Mouse (Mus musculus) frontal cortex, adult 2 months (tissue): Measurements from ENCODE around the gene Tepp. TPM values are rescaled to one million over a fixed set of nuclear protein-coding genes. Genes with fewer than 3 reads are reported as not detected.

Source experiments
- DNase-seq, 2 experiments: peaks; one replicate each; pipeline ENCODE4 v3.0.0; 2022; ENCODE audit warnings: low spot score in 1 of 2; ENCODE audit errors: extremely low spot score in 1 of 2
- polyA plus RNA-seq: library from polyadenylated mRNA; depleted of rRNA; stranded (reverse); fragments of >200 nt; gene quantifications from 2 replicates; pipeline ENCODE4 v1.2.3, GENCODE M21; 2012; rRNA removed

The Tepp gene
- polyA plus RNA-seq, result 0.48 TPM in 1 of 2 replicates, not detected in the other

- DNase-seq, result no peak
Observed at GRCm38 (mm10) chr8:95310342-95310970, at the start of gene Tepp. Gene Tepp (plus strand): TSS chr8:95310566.

DNA sequence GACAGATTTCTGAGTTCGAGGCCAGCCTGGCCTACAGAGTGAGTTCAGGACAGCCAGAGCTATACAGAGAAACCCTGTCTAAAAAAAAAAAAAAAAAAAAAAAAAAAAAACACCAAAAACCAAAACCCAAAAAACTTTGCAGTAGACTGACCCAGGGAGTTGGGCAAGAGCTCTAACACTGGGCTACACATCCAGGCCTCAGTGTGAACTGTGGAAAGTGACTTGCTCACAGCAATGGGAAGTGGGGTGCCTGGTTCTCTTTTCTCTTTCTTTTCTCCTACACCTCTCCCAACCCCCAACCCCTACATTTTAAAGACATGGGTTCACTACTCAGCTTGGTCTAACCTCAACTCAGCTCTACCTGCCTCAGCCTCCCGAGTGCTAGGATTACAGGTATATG, 48.2 kb upstream of the Tepp start:
- no peak for DNase-seq

- DNase-seq, result no peak
Observed at GRCm38 (mm10) chr8:95270501-95270900, 39.9 kb upstream of the Tepp start.

DNA sequence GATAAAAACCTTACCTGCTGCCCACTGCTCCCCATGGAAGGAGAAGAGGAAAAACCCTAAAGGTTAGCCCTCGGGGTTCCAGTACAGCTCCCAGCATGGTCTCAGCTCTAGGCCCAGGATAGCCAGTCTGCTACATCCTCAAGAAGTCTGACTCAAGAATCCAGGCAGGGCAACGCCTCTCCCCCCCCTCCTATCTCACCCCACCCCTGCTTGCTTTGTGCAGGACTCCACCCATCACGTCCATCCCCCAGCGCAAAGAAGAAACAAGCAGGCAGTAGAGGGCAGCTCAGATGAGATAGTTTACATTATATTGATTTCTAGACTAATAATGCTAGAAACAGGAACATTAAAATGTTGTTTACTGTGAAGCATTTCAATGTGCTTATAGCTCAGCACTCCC, 38.5 kb upstream of the Tepp start:
- no peak for DNase-seq

DNA sequence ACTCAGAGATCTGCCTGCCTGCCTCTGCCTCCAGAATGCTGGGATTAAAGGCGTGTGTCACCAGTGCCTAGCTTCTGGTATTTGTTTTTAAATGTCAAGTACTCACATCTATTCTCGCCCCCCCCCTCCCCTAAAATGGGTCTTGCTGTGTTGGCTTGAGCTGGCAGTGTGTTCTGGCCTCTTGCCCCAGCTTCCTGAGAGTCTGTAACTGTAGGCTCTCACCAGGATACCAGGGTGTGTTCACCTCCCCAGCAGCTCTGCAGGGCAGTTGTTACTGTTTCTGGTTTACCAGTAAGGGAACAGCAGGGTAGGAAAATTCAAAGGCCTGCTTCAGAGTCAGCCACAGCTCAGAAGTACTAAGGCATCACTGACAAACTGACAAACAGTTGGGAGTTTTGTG, 37.5 kb upstream of the Tepp start:
- DNase-seq, result no peak

DNA sequence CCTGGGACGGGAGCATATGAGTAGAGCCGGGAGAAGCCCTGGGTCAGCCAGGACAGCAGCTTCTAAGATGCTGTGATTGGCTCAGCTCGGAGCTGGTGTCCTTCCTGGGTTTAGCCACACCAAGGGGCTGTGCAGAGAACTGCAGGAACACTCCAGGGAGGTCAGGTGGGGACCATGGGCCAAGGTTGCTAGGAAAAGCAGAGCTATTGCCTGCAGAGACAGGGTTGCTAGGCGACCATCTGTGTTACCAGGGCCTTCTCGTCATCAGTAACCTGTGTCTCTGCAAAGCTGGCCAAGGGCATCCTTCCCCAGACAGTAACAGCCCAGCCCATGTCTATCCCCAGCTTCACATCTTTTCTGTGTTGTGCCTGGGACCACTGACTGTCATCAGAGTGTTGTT, 28.9 kb upstream of the Tepp start:
- DNase-seq, result peak in 1 of 2 experiments; percentile 22

DNA sequence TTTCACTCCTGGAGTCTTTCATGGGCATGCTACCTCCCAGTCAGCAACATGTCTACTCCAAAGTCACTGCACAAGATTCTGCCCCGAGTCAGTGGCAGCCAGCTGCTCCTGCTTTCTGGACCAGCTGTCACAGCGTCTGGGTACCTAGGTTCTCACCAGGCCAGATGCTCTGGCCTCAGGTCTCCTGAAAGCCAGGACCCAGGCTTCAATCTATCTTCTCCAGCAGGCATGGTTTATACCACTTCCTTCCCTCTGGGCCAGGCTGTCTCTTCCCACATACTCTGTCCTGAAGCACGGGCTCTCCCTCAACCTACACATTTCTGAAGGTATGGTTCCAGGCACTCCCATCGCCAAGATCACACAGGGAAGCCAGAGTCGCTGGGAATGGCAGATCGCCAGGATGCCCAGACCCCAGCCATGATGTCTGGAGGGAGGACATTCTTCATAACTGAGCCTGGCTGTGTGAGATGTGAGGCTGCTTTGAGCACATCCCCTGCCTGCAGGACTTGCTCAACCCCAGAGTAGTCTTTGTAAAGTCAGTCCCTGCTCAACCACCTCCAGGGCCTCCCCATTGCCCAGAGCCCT, 21.2 kb upstream of the Tepp start:
- no peak for DNase-seq

DNA sequence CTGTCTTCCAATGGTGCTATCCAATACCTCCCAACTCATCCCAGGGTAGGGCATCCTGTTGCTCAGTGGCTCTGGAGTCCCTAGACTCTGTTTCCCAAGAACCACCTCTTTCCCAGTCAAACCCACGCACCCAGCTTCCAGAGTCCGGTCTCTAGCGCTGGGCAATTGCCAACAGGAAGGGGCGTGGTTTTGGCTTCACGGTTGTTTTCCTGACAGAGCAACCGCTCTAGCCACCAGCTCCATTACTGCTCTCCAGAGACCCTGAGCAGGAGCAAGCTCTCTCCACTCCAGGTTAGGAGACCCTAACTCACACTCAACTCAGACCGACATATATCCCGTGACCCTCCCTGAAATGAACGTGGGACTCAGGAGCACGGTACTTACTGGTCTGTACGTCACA, 17.2 kb upstream of the Tepp start:
- DNase-seq, result no peak

DNA sequence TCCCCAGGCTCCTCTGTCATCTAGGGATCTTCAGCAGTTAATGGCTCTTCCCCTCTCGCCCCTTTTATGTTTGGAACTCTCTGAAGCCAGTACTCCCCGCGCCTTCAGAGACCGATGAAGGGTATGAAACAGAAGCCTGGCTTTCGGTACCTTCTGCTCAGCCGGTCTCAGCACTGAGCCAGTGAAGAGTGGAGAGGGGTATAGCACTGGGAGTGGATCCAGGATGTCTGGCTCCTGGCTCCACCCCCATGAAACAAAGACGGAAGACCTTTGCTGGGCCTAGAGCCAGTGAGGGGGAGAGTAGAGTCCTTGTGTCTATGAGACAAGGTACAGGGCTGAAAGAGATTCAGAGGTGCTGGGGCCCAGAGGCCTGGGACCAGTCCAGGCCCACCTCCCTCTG, 16.5 kb upstream of the Tepp start:
- DNase-seq, result no peak

DNA sequence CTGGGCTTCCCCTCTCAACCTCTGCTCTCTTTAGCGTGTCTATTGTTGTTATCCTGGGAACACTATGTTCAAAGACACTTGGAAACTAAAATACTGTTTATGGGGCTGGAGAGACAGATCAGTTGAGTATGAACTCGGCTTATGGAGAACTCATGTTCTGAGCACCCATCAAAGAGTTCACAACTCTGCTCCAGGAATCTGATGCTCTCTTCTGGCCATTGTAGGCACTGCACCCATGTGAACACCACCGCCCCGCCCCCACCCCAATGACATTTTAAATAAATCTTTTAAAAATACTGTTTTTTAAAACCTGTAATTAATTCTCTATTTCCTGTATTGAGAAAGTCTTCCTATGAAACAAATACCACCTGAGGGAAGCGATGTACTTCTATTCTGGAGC, 8.0 kb upstream of the Tepp start:
- DNase-seq, result peak in 1 of 2 experiments; percentile 49

GRCm38 (mm10) chr8:95305526-95305925, 4.8 kb upstream of the Tepp start:
- DNase-seq, result no peak

- no peak for DNase-seq
Observed at GRCm38 (mm10) chr8:95306431-95306830, 3.9 kb upstream of the Tepp start, which contains the start of gene Cngb1. Gene Cngb1 (minus strand): TSS chr8:95306585.

DNA sequence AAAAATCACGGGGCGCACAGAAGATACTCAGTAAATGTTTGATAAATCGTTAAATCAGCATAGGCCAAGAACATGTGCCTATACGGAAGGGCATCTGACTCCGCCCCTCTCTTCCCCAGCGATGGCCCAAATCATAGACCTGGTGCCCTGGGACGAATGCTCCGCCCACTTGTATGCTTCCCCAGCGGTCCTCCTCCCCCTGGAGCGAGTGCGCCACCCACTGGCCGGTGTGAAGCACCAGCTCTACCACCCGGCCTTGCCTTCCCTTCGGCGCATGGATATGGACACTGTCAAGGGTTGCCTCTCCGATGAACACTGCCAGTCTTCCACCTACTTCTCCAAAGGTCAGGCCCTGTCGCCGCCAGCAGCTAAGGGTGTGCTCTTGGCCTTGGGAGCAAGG, 2.5 kb downstream of the Tepp start:
- no peak for DNase-seq

- DNase-seq, result no peak
Observed at GRCm38 (mm10) chr8:95313857-95314256, 3.5 kb downstream of the Tepp start.

DNA sequence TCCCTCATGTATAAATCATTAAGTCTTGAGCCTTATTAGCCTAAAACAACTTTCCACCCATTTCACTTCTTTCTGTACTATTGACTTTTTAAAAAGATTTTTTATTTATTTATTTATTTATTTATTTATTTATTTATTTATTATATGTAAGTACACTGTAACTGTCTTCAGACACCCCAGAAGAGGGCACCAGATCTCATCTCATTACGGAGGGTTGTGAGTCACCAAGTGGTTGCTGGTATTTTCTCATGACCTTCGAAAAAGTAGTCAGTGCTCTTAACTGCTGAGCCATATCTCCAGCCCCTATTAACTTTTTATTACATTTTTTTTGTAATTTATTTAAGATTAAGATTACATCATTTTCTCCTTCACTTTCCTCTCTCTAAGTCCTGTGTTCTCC, 4.3 kb downstream of the Tepp start:
- no peak for DNase-seq

DNA sequence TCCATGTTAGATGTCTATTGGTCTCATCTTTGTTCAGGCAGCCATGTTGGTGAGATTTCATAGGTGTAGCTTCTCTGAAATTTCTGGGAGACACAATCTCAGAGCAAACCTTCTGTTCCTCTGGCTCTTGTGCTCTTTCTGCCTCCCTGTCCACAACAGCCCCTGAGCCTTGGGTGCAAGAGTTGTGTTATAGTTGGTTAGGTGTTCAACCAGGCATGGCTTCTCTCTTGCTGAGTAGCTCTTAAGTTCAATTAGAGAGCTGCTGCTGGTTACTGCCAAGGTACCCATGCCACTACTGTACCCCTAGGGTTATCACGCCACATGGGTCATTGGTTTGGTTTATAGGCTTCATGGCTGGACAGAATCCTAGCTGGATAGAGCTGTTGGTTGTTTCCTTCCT, 5.0 kb downstream of the Tepp start:
- no peak for DNase-seq

GRCm38 (mm10) chr8:95320224-95321139, 10.1 kb downstream of the Tepp start:
- peak in 1 of 2 experiments; percentile 31 for DNase-seq

DNA sequence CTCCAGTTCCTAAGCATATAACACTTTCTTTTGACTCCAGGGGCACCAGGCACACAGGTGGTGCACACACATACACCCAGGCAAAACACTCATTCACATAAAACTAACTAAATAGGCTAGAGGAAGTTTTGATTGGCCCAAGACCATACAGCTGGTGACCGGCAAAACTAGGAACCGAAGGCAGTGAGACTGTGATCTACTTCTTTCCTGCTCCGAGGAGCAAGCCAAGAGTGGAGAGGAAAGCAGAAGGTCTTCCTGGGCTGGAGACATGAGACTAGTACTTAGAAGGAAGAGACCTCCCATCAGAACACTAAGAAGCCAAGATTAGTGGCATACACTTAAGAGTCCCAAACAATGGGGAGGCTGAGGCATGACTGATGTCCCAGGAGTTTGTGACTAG, 12.8 kb downstream of the Tepp start:
- no peak for DNase-seq

GRCm38 (mm10) chr8:95324646-95325045, 14.3 kb downstream of the Tepp start:
- DNase-seq, result no peak

DNA sequence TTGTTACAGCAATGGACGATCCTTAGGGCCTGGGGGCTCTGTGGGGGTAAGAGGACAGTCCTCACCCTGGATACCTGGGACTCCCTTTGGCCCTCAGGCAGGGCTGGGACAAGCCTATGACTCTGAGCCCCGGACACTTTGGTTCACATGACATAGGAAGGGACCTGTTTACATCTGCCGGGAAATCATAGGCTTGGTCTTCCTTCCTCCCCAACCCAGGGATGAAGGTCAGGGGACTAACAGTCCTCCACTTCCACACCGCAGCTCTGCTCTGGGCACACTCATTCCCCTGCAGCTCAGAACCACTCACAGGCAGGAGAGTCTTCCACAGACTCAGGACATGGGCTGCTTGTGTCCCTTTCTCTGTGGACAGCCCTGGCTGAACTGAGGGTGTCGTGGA, 16.5 kb downstream of the Tepp start:
- DNase-seq, result no peak

DNA sequence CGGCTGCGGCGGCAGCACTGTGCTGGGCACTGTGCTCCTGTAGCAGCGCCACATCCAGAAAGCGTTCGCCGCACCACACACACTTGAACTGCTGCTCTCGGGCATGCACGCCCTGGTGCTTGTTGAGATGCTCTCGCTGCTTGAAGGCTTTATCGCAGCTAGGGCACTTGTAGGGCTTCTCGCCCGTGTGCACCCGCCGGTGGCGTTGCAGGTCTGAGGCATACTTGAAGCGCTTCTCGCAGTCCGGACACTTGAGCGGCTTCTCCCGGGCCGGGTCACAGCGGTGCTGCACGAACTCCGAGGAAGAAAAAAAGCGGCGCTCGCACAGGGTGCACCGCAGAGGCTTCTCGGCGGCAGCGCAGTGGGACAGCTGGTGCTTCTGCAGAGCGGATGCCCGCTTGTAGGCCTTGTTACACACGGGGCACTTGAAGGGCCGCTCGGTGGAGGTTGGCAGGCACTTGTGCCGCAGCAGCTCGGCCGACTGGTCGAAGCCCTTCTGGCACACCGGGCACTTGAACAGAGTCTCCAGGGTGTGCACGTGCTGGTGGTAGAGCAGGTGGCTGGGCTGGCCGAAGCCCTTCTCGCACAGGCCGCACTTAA, 17.6 kb downstream of the Tepp start:
- no peak for DNase-seq
